Mouse (Mus musculus): ENCODE measurements at regions not wholly inside any gene's neighbourhood (a gene's known extent, or its start where the extent isn't known, plus 50 kb on each side); places are given as distances from the start of the nearest gene placed in this dataset.

DNA sequence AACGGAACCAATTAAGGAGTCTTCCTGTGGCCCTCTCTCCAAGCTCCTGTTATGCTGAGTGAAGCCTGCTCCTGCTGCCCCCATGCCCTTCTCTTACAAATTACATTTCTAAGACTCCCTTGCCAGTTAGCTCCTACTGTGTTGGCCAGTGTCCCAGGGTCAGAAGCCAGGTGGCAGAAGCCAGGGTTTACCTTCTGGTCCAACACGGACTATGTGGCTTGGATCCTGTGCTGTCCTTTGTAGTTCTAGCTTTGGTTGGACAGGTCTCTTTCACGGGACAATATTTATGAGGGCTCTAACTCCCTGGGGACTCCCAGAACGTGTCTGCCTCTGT lies 134.3 kb downstream of the Nufip1 start:
- TF ChIP-seq GATA1 (IDR thresholded peaks at IDR 0.05; ENCODE audit: borderline replicate concordance, low read length) = no peak
- TF ChIP-seq FLI1 (IDR thresholded peaks at IDR 0.05; ENCODE audit: low read length) = no peak

Data from megakaryocyte, embryonic 14.5 days (primary cell).